Mouse (Mus musculus) liver, adult 2 months (tissue): ENCODE measurements at regions not wholly inside any gene's neighbourhood (a gene's known extent, or its start where the extent isn't known, plus 50 kb on each side); places are given as distances from the start of the nearest gene placed in this dataset.

Source experiments
- DNase-seq: peaks from one replicate; pipeline ENCODE4 v3.0.0-alpha.2; 2011; ENCODE audit warnings: low read depth, low spot score; ENCODE audit errors: extremely low read depth
- H3K27ac ChIP-seq: fragments of 200-500 bp; replicated peaks from 2 replicates; pipeline ENCODE4 v1.5.1; 2012; ENCODE audit warnings: low read depth, mild to moderate bottlenecking, control low read depth, inconsistent platforms, low read length; ENCODE audit not compliant: insufficient read depth
- H3K27me3 ChIP-seq: fragments of 200-500 bp; 2 replicates; pipeline ENCODE4 v1.6.1; 2012; ENCODE audit warnings: mild to moderate bottlenecking, moderate library complexity, low read length, inconsistent platforms; ENCODE audit not compliant: control insufficient read depth, insufficient read depth
- H3K36me3 ChIP-seq: fragments of 200-500 bp; 2 replicates; pipeline ENCODE4 v1.6.1; 2012; ENCODE audit warnings: low read length, inconsistent platforms; ENCODE audit not compliant: control insufficient read depth, insufficient read depth
- H3K4me1 ChIP-seq: fragments of 200-500 bp; 2 replicates; pipeline ENCODE4 v1.6.1; 2011; ENCODE audit warnings: low read length; ENCODE audit not compliant: control insufficient read depth, insufficient read depth
- H3K4me3 ChIP-seq: fragments of 200-500 bp; 2 replicates; pipeline ENCODE4 v1.5.1; 2011; ENCODE audit warnings: low read depth, mild to moderate bottlenecking, control low read depth, low read length, moderate library complexity; ENCODE audit not compliant: insufficient read depth
- H3K79me2 ChIP-seq: fragments of 200-500 bp; 2 replicates; pipeline ENCODE4 v1.6.1; 2012; ENCODE audit warnings: inconsistent platforms, mild to moderate bottlenecking, low read length, moderate library complexity; ENCODE audit not compliant: control insufficient read depth, insufficient read depth
- H3K9ac ChIP-seq: fragments of 200-500 bp; 2 replicates; pipeline ENCODE4 v1.6.1; 2012; ENCODE audit warnings: low read depth, mild to moderate bottlenecking, control low read depth, inconsistent platforms, low read length
- CTCF ChIP-seq: fragments of 200-500 bp; IDR thresholded peaks from 2 replicates; pipeline ENCODE4 v1.5.1; 2011; ENCODE audit warnings: low read depth, low read length, control low read depth
- POLR2A ChIP-seq: fragments of 200-500 bp; IDR thresholded peaks from 2 replicates; pipeline ENCODE4 v1.6.1; 2011; ENCODE audit warnings: low read length, control low read depth; ENCODE audit not compliant: insufficient read depth; ENCODE audit errors: extremely low read depth
- WGBS: fragments of 180-500 bp; shearing (Covaris S2); methylation state at CpG from one replicate; pipeline ENCODE4 v1.1.7; 2018; 5-methylcytosine and 5-hydroxymethylcytosine counted together

DNA sequence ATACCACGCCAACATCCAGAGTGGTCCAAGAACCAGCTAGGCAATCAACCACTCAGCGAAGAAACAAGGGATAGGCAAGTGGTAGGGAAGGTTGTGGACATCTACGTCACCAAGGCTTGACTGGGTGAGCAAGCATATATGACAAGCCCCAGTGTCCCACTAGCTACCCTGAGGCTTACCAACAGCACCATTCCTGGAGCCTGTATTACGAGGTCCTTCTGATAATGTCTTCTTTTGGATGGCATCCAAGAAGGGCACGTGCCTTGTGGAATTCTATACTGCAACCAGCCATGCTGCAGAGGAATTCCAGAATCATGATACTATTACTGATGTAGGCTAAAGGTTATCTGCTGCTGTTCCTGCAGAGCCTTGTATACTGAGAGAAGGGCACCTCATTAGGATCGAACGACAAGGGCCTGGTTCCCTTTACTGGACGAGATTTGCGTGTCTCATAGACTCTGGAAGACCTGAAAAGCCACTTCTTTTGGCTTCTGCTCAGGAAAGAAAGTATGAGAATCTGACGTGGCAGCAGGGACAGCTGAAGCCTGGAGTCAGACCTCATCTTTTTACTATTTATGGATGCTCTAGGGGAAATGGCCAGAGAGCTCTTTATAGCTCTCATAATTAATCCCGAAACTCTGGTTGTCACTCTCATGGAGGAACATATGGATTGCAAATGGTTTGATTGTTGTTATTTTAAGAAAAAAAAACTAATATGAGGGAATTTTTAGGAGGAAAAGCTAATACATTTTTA, 101.5 kb upstream of the Rmdn2 start:
- DNase-seq = no peak
- no peaks in the 10 kb centered on the region for H3K79me2 ChIP-seq
- H3K4me3 ChIP-seq = no peak overlapping the region
- TF ChIP-seq POLR2A (no peak), CTCF (no peak)
- no peak overlapping the region for H3K9ac ChIP-seq
- H3K4me1 ChIP-seq = no peaks in the 10 kb centered on the region
- no peaks in the 10 kb centered on the region for H3K36me3 ChIP-seq
- H3K27ac ChIP-seq = no peak overlapping the region
- WGBS = 73% methylated on average over 11 of the region's 11 CpGs
- no peaks in the 10 kb centered on the region for H3K27me3 ChIP-seq

DNA sequence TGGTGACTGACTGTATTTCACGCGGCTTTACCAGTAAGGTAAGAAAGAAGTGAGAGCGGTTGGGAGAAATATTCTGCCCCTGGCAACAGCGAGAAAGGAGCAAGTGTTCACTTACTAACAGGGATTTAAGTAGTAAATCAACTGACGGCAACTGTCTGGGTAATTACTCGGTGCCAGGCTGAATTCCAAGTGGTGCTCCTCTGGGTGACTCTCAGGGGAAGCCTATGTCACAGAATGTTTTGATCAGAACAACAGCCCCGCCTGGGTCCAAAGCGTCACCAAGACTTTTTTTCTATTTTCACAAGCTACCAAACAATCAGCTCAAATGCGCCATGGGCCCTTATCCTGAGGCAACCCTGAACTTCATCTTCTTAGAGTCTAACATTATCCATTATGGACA, 100.4 kb upstream of the Rmdn2 start:
- Histone ChIP-seq H3K27ac (no peak overlapping the region), H3K27me3 (no peaks in the 10 kb centered on the region), H3K36me3 (no peaks in the 10 kb centered on the region), H3K9ac (no peak overlapping the region), H3K79me2 (no peaks in the 10 kb centered on the region), H3K4me1 (no peaks in the 10 kb centered on the region), H3K4me3 (no peak overlapping the region)
- DNase-seq = no peak
- WGBS = 93% methylated on average over 9 of the region's 9 CpGs
- TF ChIP-seq POLR2A (no peak), CTCF (no peak)

DNA sequence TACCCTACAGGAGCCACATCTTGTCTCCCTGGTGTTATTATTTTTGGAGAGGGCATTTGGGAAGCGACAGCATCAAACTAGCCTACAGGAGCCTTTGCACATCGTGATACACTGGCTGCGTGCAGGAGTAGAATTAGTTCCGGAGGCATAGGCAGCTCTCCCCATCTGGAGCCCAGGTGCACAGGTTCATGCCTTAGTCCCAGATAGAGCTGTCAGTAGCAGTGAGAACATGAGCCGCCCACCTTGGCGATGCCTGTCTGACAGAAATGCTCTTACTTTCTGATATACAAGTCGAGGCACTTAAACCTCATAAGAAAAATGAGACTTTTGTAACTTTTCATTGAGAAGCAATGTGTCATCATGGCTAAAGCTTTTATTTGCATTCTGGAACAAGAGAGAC, 97.6 kb upstream of the Rmdn2 start:
- no peak for DNase-seq
- Histone ChIP-seq H3K27me3 (no peaks in the 10 kb centered on the region), H3K27ac (no peak overlapping the region), H3K79me2 (no peaks in the 10 kb centered on the region), H3K4me1 (no peaks in the 10 kb centered on the region), H3K9ac (no peak overlapping the region), H3K36me3 (no peaks in the 10 kb centered on the region), H3K4me3 (no peak overlapping the region)
- WGBS = 91% methylated on average over 7 of the region's 7 CpGs
- TF ChIP-seq POLR2A (no peak), CTCF (no peak)

DNA sequence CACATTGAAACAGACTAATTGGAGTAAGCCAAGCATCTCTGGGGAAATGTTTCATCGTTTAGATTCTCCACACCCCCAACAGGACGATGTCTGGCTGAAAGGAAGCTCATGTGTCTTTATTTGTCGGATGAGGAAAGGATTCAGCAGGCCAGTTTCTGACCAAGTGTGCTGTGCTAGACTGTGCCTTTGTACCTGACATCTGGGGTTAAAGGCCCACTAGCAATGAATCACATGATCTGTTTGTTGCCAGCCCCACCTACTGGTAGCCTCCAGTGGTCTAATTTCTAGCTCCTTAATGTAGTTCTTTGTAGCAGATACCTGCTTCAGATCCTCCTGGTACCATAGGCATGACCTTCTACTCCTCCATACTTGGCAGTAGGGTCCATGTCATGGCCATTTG, 93.5 kb upstream of the Rmdn2 start:
- Histone ChIP-seq H3K4me3 (no peak overlapping the region), H3K4me1 (no peaks in the 10 kb centered on the region), H3K36me3 (no peaks in the 10 kb centered on the region), H3K9ac (no peak overlapping the region), H3K79me2 (no peaks in the 10 kb centered on the region), H3K27me3 (no peaks in the 10 kb centered on the region), H3K27ac (no peak overlapping the region)
- 64% methylated on average over 3 of the region's 3 CpGs for WGBS
- no peak for TF ChIP-seq CTCF
- TF ChIP-seq POLR2A = no peak
- DNase-seq = peak; percentile 10

DNA sequence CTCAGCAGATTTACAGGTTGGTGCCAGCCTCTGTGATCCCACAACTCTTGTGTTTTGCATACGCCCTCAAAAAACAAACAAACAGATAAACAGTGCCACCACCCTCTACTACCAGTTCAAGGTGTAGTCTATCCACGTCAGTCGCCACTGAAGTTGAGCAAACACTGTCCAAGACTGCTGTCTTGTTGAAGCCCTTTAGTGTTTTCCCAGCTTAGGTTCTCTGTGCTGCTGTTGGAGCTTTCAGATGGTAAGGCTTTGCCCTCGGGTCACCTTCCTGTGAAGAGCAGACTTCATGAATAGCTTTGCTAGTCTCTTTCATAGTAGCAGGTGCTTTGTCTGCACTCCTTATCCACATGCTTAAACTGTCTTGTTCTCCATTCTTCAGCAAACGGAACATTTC, 93.0 kb upstream of the Rmdn2 start:
- Histone ChIP-seq H3K4me1 (no peaks in the 10 kb centered on the region), H3K79me2 (no peaks in the 10 kb centered on the region), H3K27ac (no peak overlapping the region), H3K4me3 (no peak overlapping the region), H3K27me3 (no peaks in the 10 kb centered on the region), H3K9ac (no peak overlapping the region), H3K36me3 (no peaks in the 10 kb centered on the region)
- no peak for DNase-seq
- TF ChIP-seq CTCF (no peak), POLR2A (no peak)
- 78% methylated on average over 5 of the region's 5 CpGs for WGBS

DNA sequence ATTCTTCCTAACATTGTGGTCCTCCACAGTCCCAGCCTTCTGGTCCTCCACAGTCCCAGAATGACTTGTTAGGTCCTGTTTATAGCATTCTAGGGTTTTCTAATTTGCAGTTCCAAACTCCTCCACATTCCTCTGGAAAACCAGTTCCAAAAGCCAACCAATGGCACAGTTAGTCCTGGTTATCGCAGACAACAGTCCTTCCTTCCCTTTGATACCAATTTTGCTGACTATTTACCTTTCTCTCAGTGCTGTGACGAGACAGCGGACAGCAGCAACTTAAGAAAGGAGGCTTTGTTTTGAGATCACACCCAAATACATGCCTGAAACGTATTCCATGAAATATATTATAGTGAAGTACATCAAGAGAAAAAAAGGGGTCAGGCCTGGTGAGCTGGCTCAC, 92.3 kb upstream of the Rmdn2 start:
- Histone ChIP-seq H3K27ac (0 out of 2 replicates have a peak overlapping the region, but pooled peaks have one; percentile 24), H3K4me3 (no peak overlapping the region), H3K4me1 (no peaks in the 10 kb centered on the region), H3K9ac (no peak overlapping the region), H3K27me3 (no peaks in the 10 kb centered on the region), H3K36me3 (no peaks in the 10 kb centered on the region), H3K79me2 (no peaks in the 10 kb centered on the region)
- 73% methylated on average over 4 of the region's 4 CpGs for WGBS
- TF ChIP-seq CTCF = no peak
- no peak for TF ChIP-seq POLR2A
- no peak for DNase-seq
